Mouse (Mus musculus) cerebellum, adult 11 months (tissue): Measurements from ENCODE around the gene Vac14.
A peak's percentile ranks its signal among the peaks of the same experiment; 100 is the strongest.
"Not testable (repeated sequence)": the region's sequence is repeated elsewhere in the genome, so short reads cannot be mapped to it uniquely, and the experiment has no call there.

Experiments
- DNase-seq: peaks from one replicate; pipeline ENCODE4 v3.0.0; 2022

Vac14 gene

GRCm38 (mm10) chr8:110650838-110651237, 32.5 kb downstream of the Vac14 start:
- DNase-seq, result peak; percentile 6

- no peak for DNase-seq
These were observed 33.5 kb downstream of the Vac14 start for GRCm38 (mm10) chr8:110651847-110652246.

GRCm38 (mm10) chr8:110654075-110655060, 36.0 kb downstream of the Vac14 start:
- peak; percentile 11 for DNase-seq

- DNase-seq, result no peak
These were observed 37.4 kb downstream of the Vac14 start for GRCm38 (mm10) chr8:110655827-110656226.

GRCm38 (mm10) chr8:110657661-110658060, 39.3 kb downstream of the Vac14 start:
- no peak for DNase-seq

- DNase-seq, result no peak
These were observed 41.7 kb downstream of the Vac14 start for GRCm38 (mm10) chr8:110660121-110660520.

- no peak for DNase-seq
These were observed 44.2 kb downstream of the Vac14 start for GRCm38 (mm10) chr8:110662545-110662944.

GRCm38 (mm10) chr8:110663015-110663742, 44.8 kb downstream of the Vac14 start:
- DNase-seq, result no peak

GRCm38 (mm10) chr8:110664202-110664896, 46.0 kb downstream of the Vac14 start:
- peak; percentile 80 for DNase-seq

GRCm38 (mm10) chr8:110665000-110665399, 46.6 kb downstream of the Vac14 start:
- no peak for DNase-seq

GRCm38 (mm10) chr8:110667590-110668177, 49.3 kb downstream of the Vac14 start:
- not testable (repeated sequence) for DNase-seq

GRCm38 (mm10) chr8:110669932-110670628, 51.7 kb downstream of the Vac14 start:
- DNase-seq, result no peak

GRCm38 (mm10) chr8:110671309-110671708, 52.9 kb downstream of the Vac14 start:
- peak; percentile 81 for DNase-seq

GRCm38 (mm10) chr8:110672133-110672532, 53.7 kb downstream of the Vac14 start:
- no peak for DNase-seq

- no peak for DNase-seq
These were observed 54.8 kb downstream of the Vac14 start for GRCm38 (mm10) chr8:110673168-110673567.

- no peak for DNase-seq
These were observed 56.2 kb downstream of the Vac14 start for GRCm38 (mm10) chr8:110674589-110674988.

GRCm38 (mm10) chr8:110676702-110677101, 58.3 kb downstream of the Vac14 start:
- no peak for DNase-seq

- no peak for DNase-seq
These were observed 58.8 kb downstream of the Vac14 start for GRCm38 (mm10) chr8:110677174-110677660.

- no peak for DNase-seq
These were observed 60.6 kb downstream of the Vac14 start for GRCm38 (mm10) chr8:110678989-110679388.

- no peak for DNase-seq
These were observed 69.3 kb downstream of the Vac14 start for GRCm38 (mm10) chr8:110687726-110688125.

GRCm38 (mm10) chr8:110689961-110690360, 71.6 kb downstream of the Vac14 start:
- no peak for DNase-seq

- DNase-seq, result no peak
These were observed 75.8 kb downstream of the Vac14 start for GRCm38 (mm10) chr8:110694226-110694625.
